Mouse (Mus musculus) CH12.LX (cell line): ENCODE results near the gene Vac14.

Source experiments
- BHLHE40 ChIP-seq: IDR thresholded peaks from 2 replicates; pipeline ENCODE4 v1.6.1; 2011; ENCODE audit warnings: mild to moderate bottlenecking, low read depth, low read length, improper control_type of control experiment
- CTCF ChIP-seq, 2 experiments: IDR thresholded peaks in 1 of 2; conservative IDR thresholded peaks in 1 of 2; 2 replicates each; pipeline ENCODE4 v1.5.1; 2011 to 2012; ENCODE audit warnings: low read depth in 2 of 2, low read length in 2 of 2, improper control_type of control experiment in 1 of 2, inconsistent platforms in 1 of 2, mild to moderate bottlenecking in 1 of 2, moderate library complexity in 1 of 2
- EP300 ChIP-seq: IDR thresholded peaks from 2 replicates; pipeline ENCODE4 v1.6.1; 2011; ENCODE audit warnings: low read length, improper control_type of control experiment
- POLR2A ChIP-seq: IDR thresholded peaks from 2 replicates; pipeline ENCODE4 v1.6.1; 2011; ENCODE audit warnings: low read depth, mild to moderate bottlenecking, improper control_type of control experiment, low read length
- POLR2AphosphoS2 ChIP-seq: IDR thresholded peaks from 2 replicates; pipeline ENCODE4 v1.6.1; 2011; ENCODE audit warnings: low read depth, low read length, improper control_type of control experiment
- RAD21 ChIP-seq: IDR thresholded peaks from 2 replicates; pipeline ENCODE4 v1.6.1; 2011; ENCODE audit warnings: low read depth, mild to moderate bottlenecking, low read length, improper control_type of control experiment, moderate library complexity
- ZNF384 ChIP-seq: IDR thresholded peaks from 2 replicates; pipeline ENCODE4 v1.6.1; 2012; ENCODE audit warnings: low read depth, low read length, improper control_type of control experiment, inconsistent platforms

DNA sequence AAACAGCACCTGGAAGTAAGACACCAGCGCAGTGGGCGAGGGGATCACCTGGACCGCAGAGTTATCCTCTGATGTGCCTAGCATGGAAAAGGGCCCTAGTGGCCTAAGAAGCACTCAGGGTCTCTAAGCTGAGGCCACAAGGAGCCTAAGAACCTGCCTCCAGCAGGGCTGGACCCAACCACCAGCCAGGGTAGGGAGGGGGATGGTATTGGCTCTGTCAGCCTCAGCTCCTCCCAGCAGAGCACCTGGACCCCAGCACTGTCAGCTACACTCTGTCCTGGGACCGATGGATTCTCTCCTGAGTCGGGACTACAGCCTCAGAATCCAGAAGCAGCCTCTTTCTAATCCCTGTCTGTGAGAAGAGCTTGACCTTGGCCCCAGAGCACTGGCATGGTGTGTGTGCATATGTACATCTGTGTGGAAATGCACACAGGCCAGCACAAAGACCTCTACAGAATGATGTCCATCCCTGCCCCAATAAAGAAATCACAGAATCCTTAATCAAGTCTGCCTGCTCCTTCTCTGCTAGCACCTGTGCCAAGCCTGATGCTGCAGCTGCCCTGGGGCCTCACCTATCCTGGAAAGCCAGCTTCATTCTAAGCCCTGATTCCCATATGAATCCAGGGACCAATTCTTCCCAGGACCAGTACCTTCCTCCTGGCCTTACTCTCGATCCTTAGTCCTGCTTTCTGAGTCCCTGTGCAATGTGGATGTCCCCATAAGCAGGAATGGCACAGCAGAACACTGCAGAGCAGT lies 101.7 kb downstream of the Vac14 start:
- TF ChIP-seq CTCF (conservative IDR thresholded peaks at IDR 0.05 in 1 of 2, IDR thresholded peaks at IDR 0.05 in 1 of 2; ENCODE audit: low read depth in 2 of 2, low read length in 2 of 2), result no peak
- no peak for TF ChIP-seq EP300
- TF ChIP-seq BHLHE40, result no peak
- no peak for TF ChIP-seq ZNF384
- TF ChIP-seq RAD21, result no peak
- TF ChIP-seq POLR2A, result no peak
- TF ChIP-seq POLR2AphosphoS2, result no peak
